Mouse (Mus musculus) monocyte, adult 5-6 weeks (primary cell): ENCODE measurements around the gene Adh5. TPM values are rescaled to one million over a fixed set of nuclear protein-coding genes. Genes with fewer than 3 reads are reported as not detected.

Source experiments
- ATAC-seq: fragments of 153-309, 156-312 bp; replicated peaks from 2 replicates; pipeline ENCODE4 v1.8.0; 2017; ENCODE audit warnings: mild to moderate bottlenecking; ENCODE audit not compliant: low TSS enrichment, insufficient number of reproducible peaks, severe bottlenecking, poor library complexity, low FRiP score
- total RNA-seq: library from RNA; stranded (forward); fragments of 200-1000, 200-491, 200-594 nt; gene quantifications from 3 replicates; pipeline ENCODE4 v1.2.3, GENCODE M21; 2017

Gene Adh5
- total RNA-seq, result 70.8 to 87.6 TPM (median 73.7 TPM) in 3 replicates

DNA sequence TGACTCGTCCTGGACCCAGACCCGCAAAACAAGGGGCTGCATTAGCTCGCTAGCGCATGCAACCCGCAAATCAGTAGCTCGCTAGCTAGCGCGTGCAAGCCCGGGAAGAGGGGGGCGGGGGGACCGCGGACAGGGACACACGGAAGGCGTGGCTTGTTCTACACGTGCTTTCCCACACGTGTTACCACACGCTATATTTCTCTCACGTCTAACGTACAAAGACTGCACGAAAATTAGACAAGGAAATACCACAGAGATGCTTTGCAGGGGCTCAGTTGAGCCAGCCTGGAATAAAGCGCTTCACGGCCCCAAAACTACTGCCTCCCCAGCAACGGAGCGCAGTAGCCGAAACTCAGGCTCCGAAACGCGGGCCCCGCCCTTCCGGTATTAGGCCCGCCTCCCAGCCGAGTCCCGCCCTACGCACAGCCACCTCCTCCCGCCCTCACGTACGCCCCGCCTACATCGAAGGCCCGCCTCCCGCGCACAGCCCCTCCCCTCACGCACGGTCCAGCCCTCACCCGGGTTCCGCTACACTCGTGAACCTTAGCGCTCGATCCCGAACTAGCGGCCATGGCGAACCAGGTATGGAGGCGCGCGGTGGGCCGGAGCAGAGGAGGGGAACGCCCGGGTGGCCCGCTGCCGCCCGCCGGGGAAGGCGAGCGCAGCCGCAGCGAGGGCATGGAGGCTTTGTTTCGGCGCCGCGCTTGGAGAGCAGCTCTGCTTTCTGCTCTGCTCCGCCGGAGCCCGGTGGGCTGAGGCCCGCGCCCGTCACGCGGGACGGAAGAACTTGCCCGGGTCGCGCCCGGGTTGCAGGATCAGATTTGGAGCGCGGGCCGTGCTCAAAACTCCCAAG lies at the start of gene Adh5:
Gene Adh5, plus strand, starts transcription at position 482 of the 853 bp plus-strand sequence.
- peak; percentile 96 for ATAC-seq

GRCm38 (mm10) chr3:138404872-138405271 lies 38.0 kb upstream of the Adh5 start:
- ATAC-seq, result no peak

GRCm38 (mm10) chr3:138405341-138405740 lies 37.6 kb upstream of the Adh5 start:
- ATAC-seq, result no peak

DNA sequence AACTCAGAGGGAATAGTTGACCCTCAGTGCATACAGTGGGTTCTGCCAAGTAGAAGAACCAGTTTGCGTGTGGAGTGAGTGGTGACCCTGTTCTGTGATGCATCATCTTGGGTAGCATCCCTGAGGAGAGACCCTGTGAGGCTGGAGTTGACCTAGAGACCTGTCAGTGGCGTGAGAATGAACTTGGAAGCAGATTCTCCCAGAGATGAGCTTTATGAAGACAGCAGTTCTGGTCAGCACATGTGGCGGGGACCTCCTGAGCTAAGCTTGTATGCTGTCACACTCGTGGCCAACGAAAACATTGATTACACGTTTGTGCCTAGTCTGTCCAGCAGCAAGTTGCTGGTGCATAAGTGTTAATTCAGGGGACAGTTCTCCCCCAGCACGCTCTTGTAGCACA lies 37.1 kb upstream of the Adh5 start:
- ATAC-seq, result no peak

DNA sequence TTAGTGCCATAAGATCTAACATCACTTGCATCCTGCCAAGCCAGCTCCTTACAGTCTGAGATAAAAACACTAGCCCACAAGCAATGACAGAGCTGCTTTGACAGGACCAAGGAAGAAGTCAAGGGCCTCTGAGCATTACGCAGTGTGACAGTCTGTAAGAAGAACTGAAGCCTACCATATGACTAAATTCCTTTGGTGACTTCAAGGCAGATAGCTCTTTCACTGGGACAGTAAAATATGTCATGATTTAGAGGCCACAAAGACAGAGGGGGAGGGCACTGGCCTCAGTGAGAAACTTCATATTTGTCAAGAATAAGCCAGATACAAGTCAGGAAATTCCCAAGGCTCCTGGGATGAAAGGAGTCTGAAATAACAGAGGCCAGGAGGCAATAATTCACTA lies 35.0 kb upstream of the Adh5 start:
- no peak for ATAC-seq

DNA sequence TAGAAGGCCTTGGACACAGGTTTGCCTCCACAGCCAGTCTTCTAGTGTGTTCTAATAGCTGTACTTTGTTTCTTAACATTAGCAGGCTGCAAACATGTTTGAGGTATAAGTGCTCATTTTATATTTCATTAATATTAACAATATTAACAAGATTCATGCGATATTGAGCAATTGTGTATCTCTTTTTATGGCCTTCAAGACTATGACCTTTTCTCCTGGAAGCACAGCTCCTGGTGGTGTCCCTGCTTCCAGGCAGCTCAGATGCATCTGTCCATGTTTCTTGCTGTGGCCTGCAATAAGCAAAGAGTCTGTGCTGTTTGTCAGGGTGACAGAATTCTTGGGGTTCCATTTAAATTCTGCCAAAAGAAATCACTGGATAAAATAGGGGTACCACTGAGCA lies 33.3 kb upstream of the Adh5 start:
- no peak for ATAC-seq

DNA sequence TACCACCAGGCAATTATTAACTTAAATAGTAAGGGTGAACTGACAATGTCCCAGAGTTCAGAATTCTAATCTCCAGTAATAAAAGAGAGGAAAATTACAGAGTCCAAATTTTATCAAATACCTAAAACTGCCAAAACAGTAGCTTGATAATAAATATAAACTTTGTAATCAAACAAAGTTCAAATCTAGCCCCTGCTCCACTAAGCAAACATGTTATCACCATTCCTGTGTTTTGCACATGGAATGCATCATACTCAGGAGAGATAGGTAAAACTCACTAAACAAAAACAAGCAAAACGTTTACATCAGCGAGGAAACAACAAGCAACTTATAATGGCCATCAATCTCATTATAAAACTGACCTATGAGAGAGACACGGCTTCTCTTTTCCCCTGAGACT lies 32.7 kb upstream of the Adh5 start:
- no peak for ATAC-seq

DNA sequence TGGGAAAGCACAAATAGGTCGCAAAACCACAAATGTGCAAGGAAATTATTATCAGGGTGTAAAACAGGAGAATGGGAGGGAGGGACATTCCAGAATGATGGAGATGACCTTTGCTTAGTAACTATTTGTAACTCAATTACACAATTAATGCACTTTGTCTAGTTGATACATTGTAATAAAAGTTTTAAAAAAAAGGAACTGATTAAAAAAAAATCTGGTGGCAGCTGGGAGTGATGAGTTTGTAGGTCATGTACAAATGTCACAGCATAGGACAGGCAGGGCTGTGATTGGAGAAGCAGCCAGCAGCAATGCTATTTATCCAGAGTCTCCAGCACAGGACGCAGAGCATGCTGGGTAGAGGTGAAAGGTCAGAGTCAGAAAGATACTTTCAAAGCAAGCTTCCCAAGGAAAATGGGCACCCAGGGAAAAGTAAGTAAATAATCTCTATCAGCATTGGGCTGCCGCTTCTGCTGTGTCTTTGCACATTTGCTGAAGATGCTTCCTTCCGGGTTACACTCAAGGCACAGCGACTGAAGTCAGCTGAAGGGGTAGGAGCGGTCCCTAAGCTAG lies 27.7 kb upstream of the Adh5 start, which contains the start of gene Adh4:
Gene Adh4, plus strand, starts transcription at position 346 of the 570 bp plus-strand sequence.
- ATAC-seq, result no peak

DNA sequence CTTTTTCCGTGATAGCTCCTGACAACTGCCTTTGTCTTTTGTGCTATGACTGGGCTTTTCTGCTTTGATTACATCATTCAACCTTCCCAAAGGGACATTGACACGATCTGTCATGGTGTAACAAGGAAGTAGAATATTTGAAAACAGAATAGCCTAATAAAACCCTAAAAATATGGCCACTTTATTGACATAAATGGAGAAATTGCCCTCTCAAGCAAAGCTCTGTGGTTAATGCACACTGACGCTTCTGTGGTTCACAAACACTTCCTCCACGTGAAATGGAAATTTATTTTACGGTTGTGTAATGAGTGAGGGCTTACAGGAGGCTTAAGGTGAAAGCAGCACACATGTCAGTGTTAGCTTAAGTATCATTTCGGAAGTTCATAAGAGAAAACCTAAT lies 23.5 kb upstream of the Adh5 start:
- ATAC-seq, result no peak

DNA sequence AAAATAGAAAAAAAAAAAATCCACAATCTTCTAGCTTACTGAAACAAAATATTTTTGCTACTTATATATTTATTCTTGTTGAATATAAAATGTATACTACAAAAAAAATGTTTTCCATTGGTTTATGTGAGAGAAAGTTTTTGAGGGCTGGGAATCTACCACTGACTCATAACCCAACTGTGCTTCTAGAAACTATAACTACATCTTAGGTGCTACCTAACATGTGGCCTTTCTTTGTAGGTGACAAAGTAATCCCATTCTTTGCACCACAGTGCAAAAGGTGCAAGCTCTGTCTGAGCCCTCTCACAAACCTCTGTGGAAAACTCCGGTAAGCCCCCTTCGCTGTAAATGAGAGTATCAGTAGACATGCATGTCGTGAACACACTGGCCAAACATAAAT lies 22.5 kb upstream of the Adh5 start:
- ATAC-seq, result no peak

DNA sequence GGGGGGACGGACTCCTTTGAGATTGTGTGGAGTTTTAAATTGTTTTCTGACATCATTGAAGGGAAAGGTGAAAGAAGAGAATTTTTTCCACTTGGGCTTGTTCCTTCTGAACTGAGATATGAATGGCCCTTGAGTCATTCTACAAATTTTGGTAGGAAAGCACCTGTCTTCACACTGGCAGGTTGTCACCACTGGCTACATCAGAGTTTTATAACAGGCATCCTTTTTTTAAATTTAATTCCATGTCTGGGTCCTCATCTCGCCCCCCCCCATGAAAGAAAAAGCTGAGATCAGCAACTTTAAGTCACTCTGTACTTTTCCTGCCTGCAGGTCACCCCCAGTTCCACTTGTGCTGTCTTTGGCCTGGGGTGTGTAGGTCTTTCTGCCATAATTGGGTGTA lies 19.2 kb upstream of the Adh5 start:
- ATAC-seq, result no peak

DNA sequence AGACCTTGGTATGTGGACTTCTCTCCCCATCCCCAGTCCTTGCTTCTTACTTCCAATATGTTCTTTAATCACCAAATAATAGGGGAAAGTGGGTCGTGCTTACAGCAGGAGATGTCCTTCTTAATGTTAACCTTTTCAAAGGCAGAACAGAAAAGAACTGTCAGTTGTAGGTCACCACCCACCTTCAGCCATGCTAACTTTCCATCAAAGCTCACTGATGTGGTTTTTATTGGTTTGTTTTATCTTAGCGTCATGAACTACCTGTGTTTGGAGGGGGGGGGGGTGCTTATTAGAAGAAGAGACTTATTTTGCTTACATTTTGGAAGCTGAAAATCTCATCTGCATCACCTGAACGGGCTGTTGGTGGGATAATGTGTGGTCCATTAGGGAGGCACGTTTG lies 18.6 kb upstream of the Adh5 start:
- no peak for ATAC-seq

- no peak for ATAC-seq
These were observed 12.4 kb upstream of the Adh5 start for GRCm38 (mm10) chr3:138430360-138430976.

- no peak for ATAC-seq
These were observed 11.1 kb upstream of the Adh5 start for GRCm38 (mm10) chr3:138431835-138432234.

DNA sequence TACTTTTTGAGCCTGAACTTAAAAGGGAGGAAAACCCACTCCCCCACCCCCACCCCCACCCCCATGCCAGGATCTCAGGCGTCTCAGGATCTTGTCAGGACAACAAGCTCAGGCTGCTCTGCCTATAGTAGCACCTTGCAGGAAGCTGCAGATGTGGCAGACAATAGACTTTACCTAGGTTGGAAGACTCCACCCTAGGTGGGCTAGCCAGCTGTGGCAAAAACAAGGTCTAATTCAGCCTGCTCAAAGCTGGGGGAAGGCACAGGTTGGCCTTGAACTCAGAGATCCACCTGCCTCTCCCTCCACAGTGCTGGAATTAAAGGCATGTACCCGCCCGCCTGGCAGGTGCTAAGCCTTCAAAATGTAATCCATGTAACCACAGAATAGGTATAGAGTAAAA lies 4.2 kb upstream of the Adh5 start:
- ATAC-seq, result no peak

DNA sequence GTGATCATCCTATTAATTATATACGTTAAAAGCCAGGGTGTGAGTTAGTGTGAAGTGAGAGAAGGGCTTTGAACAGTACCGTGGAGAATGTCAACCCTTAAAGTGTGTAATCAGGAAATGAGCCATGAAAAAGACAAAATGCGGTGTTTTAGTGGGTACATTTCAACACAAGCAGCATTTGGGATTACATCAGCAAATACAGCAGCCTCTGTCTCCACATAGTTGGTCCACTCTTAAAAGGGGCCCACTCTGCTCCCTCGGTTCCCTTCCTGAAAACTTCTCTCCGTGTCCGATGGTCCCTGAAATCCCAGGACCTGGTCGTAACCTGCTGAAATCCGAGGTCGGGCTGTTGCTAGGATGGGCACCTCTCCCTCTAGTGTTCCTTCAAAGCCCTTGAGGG lies 690 bp upstream of the Adh5 start:
- ATAC-seq, result no peak; the same call in 1 of the 2 replicates

DNA sequence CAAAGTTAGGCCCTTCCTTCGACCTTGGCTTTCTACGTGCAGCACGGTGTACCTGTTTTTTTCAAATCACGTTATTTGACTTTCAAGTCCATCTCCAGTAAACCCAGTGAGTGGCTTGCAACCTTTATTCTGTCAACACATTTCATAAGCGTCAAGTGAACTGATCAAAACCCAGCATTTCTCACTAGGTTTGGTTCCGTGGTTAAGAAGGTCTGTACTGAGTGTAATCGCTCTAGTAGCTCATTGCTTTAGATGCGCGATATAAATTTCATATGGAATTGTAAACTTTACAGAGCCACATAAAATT lies 525 bp downstream of the Adh5 start:
- ATAC-seq, result no peak

DNA sequence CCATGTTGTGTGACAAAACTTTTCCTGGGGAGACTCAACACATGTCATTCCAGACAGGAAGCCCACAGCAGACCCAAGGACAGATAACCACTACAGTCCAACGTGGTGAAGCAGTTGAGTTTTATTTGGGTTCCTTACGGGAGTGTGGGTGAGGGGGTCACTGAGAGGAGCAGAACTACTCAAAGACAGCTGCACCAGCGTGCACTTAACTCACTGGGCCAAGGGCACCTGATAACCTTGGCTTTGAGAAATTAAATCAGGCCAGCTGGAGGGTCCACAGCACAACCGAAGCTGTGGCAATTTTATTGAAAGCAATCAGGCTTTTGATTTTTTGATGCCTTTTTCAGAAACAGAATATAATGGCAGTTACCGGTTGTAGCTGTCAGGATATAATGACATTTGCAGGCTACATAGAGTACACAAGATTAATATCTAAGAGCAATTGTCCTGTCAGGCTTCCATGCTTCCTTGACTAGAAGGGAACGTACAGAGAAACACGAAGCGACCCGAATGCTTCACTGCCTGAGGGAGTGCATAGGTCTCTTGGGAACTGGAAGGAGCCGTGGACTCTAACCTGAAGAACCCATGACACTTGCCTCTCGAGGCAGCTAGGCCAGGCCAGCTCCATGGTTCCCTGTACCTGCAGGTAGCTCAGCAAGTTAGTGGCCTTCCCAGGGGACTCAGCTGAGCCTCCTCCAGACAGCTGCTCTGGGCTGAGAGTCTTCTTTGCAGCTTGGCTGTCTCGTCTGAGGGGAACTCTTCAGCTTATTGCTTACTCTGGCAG lies 5.4 kb downstream of the Adh5 start:
- no peak for ATAC-seq

DNA sequence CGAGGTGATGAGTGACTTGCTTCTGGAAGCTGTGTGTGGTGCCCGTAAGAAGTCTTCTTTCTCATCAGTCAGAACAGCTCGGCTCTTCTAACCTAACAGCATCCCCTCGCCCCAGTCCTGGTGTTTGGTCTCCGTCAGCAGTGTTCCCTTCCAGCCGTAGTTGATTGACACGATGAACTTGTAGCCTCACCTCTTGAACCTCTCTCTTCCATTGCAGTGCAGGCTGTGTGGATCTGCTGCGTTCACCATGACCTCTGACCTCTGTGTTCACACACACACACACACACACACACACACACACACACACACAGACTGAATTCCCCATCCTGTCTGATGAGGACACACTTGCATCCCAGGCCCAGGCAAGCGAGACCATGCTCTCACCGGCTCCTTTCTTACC lies 9.3 kb downstream of the Adh5 start:
- ATAC-seq, result no peak
